Mouse (Mus musculus) mouse embryonic stem cell (cell line): ENCODE measurements at regions not wholly inside any gene's neighbourhood (a gene's known extent, or its start where the extent isn't known, plus 50 kb on each side); places are given as distances from the start of the nearest gene placed in this dataset.

ENCODE experiments used
- in situ Hi-C, 2 experiments: fragments of 300-500 bp; cut with MboI; formaldehyde crosslinking; loops; 1 replicate in 1 of 2; 3 replicates in 1 of 2; pipeline ENCODE4 v1.14.3; 2019 to 2020; ENCODE audit warnings: low sequenced_read_pairs in 2 of 2, low pct_unique_long_range_greater_than_20kb in 1 of 2, mixed read lengths in 1 of 2; ENCODE audit not compliant: unreplicated experiment in 1 of 2

DNA sequence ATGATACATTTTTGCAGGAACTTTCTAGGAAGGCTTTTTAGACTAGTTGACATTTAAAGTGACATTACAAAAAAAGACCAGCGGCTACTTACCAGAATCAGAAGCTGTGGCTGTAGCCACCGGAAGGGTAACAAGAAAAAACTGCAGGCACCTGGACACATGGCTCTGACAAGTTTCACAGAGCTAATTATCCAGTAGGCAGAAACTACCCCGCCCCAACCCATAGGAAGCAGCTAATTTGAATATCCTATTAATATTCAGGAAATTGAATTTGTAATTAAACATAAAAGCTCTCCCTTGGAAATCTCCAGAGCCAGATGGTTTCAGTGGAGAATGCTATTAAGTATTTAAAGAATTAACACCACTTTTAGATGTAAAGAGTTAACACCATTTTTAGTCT, 79.8 kb downstream of the Ramp3 start:
- in situ Hi-C loops = no loop called here

DNA sequence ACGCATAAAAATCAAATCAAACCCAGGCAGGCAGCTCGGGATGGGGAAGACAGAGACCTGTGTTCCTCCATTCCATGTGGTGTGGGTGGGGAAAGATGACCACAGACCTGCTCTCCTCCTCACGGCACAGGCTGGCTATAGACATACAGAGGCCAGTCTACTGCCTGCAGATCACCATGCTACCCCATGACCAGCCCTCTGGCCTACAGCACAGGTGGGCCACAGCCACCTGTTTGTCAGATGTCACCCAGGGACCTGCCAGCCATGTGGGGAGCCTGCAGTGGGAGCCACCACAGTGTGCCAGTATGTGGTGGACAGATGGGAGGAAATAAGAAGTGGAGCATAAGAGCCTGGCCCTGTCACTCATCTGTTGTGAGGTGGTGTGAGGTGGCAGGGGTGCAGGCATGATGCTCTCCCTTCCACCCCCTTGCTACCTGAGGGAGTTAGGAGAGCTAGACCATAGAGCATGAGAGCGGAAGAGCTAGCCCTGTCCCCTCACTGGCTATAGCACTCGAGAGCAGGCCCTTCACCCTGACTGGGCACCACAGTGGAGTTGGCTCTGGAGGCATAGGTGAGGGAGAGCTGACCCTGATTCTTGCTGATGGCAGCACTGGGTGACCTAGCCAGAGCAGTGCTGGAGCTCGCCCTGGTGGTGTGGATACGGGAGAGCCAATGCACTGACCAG, 76.6 kb downstream of the Ramp3 start:
- in situ Hi-C loops = no loop called here

DNA sequence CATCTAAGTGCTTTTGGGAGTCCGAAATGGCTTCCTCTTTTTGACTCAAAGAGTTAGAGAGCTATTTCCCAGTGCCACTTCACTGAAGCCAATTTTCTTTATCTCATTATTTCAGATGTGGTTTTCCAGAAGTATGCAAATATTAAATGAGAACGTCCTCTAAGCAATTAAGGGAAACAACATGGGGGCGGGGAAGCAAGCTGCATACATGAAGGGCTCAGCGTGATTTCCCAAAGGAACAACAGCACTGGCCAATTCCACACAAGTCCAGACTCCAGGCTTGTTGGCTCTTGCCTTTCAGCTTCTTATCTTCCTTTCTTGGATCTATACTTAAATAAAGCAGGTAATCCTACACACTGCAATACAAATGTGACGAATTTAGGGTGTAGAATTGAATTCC, 73.2 kb downstream of the Ramp3 start:
- in situ Hi-C loops = no loop called here
